Mouse (Mus musculus): ENCODE measurements around the gene Ankrd65. TPM values are rescaled to one million over a fixed set of nuclear protein-coding genes. Genes with fewer than 3 reads are reported as not detected.

Gene Ankrd65
- polyA plus RNA-seq, 1 experiment = not detected

- no peak for DNase-seq (ENCODE audit: low read depth)
Observed at GRCm38 (mm10) chr4:155840076-155841002, 50.1 kb downstream of the Ankrd65 start.

GRCm38 (mm10) chr4:155841003-155841454 is 50.8 kb downstream of the Ankrd65 start:
- TF ChIP-seq POLR2A (IDR thresholded peaks at IDR 0.05; ENCODE audit: borderline replicate concordance, extremely low read depth, insufficient read depth, insufficient read length, poor library complexity, severe bottlenecking) (no peak), CTCF (IDR thresholded peaks at IDR 0.05; ENCODE audit: borderline replicate concordance, extremely low read depth, insufficient read depth, insufficient read length) (0 out of 2 replicates have a peak, but pooled peaks have one; percentile 12)
- DNase-seq (ENCODE audit: low read depth) = peak; percentile 43

More at GRCm38 (mm10) chr4:155840076-155841002, 50.1 kb downstream of the Ankrd65 start:
- no peak for TF ChIP-seq CTCF (IDR thresholded peaks at IDR 0.05; ENCODE audit: borderline replicate concordance, extremely low read depth, insufficient read depth, insufficient read length)
- no peak for TF ChIP-seq POLR2A (IDR thresholded peaks at IDR 0.05; ENCODE audit: borderline replicate concordance, extremely low read depth, insufficient read depth, insufficient read length, poor library complexity, severe bottlenecking)

- TF ChIP-seq CTCF (IDR thresholded peaks at IDR 0.05; ENCODE audit: borderline replicate concordance, extremely low read depth, insufficient read depth, insufficient read length) (no peak), POLR2A (IDR thresholded peaks at IDR 0.05; ENCODE audit: borderline replicate concordance, extremely low read depth, insufficient read depth, insufficient read length, poor library complexity, severe bottlenecking) (no peak)
- no peak for DNase-seq (ENCODE audit: low read depth)
Observed at GRCm38 (mm10) chr4:155841651-155842270, 51.5 kb downstream of the Ankrd65 start.

GRCm38 (mm10) chr4:155843231-155843630 is 53.0 kb downstream of the Ankrd65 start:
- no peak for TF ChIP-seq POLR2A (IDR thresholded peaks at IDR 0.05; ENCODE audit: borderline replicate concordance, extremely low read depth, insufficient read depth, insufficient read length, poor library complexity, severe bottlenecking)
- TF ChIP-seq CTCF (IDR thresholded peaks at IDR 0.05; ENCODE audit: borderline replicate concordance, extremely low read depth, insufficient read depth, insufficient read length) = no peak
- DNase-seq (ENCODE audit: low read depth) = no peak

- DNase-seq (ENCODE audit: low read depth) = peak; percentile 95
- TF ChIP-seq CTCF (IDR thresholded peaks at IDR 0.05; ENCODE audit: borderline replicate concordance, extremely low read depth, insufficient read depth, insufficient read length) (peak; percentile 39; the same call in 1 of the 2 replicates), POLR2A (IDR thresholded peaks at IDR 0.05; ENCODE audit: borderline replicate concordance, extremely low read depth, insufficient read depth, insufficient read length, poor library complexity, severe bottlenecking) (peak; percentile 76)
Observed at GRCm38 (mm10) chr4:155846871-155847578, 56.8 kb downstream of the Ankrd65 start, which contains the start of gene Dvl1. Dvl1 (plus strand) TSS chr4:155847402.

GRCm38 (mm10) chr4:155847591-155848352 is 57.5 kb downstream of the Ankrd65 start:
- peak; percentile 65 for DNase-seq (ENCODE audit: low read depth)

GRCm38 (mm10) chr4:155848434-155849095 is 58.3 kb downstream of the Ankrd65 start:
- TF ChIP-seq POLR2A (IDR thresholded peaks at IDR 0.05; ENCODE audit: borderline replicate concordance, extremely low read depth, insufficient read depth, insufficient read length, poor library complexity, severe bottlenecking) (no peak), CTCF (IDR thresholded peaks at IDR 0.05; ENCODE audit: borderline replicate concordance, extremely low read depth, insufficient read depth, insufficient read length) (no peak)
- DNase-seq (ENCODE audit: low read depth) = no peak

More at GRCm38 (mm10) chr4:155847591-155848352, 57.5 kb downstream of the Ankrd65 start:
- TF ChIP-seq POLR2A (IDR thresholded peaks at IDR 0.05; ENCODE audit: borderline replicate concordance, extremely low read depth, insufficient read depth, insufficient read length, poor library complexity, severe bottlenecking) (no peak), CTCF (IDR thresholded peaks at IDR 0.05; ENCODE audit: borderline replicate concordance, extremely low read depth, insufficient read depth, insufficient read length) (no peak)

Other genes with a start within 250 kb of the Ankrd65 start
- 86.2 and 100 TPM in 2 replicates for gene Nadk, start 228.1 kb upstream of the Ankrd65 start, polyA plus RNA-seq (2012; rRNA removed)
- 15.0 and 21.8 TPM in 2 replicates for gene Slc35e2, start 189.0 kb upstream of the Ankrd65 start, polyA plus RNA-seq (2012; rRNA removed)
- gene Cdk11b, start 165.6 kb upstream of the Ankrd65 start, polyA plus RNA-seq (2012; rRNA removed) = 32.8 and 52.2 TPM in 2 replicates
- gene Gm10563, start 145.0 kb upstream of the Ankrd65 start, polyA plus RNA-seq (2012; rRNA removed) = not detected in 2 replicates
- gene Mmp23, start 137.1 kb upstream of the Ankrd65 start, polyA plus RNA-seq (2012; rRNA removed) = 9.8 and 11.0 TPM in 2 replicates
- 94.1 and 114 TPM in 2 replicates for gene Mib2, start 121.2 kb upstream of the Ankrd65 start, polyA plus RNA-seq (2012; rRNA removed)
- gene Fndc10, start 96.1 kb upstream of the Ankrd65 start, polyA plus RNA-seq (2012; rRNA removed) = 27.0 and 30.3 TPM in 2 replicates
- 117 and 133 TPM in 2 replicates for gene Ssu72, start 85.6 kb upstream of the Ankrd65 start, polyA plus RNA-seq (2012; rRNA removed)
- gene Tmem240, start 55.6 kb upstream of the Ankrd65 start, polyA plus RNA-seq (2012; rRNA removed) = 31.1 and 31.4 TPM in 2 replicates
- 103 and 120 TPM in 2 replicates for gene Atad3a, start 29.3 kb upstream of the Ankrd65 start, polyA plus RNA-seq (2012; rRNA removed)
- gene Vwa1, start 15.7 kb upstream of the Ankrd65 start, polyA plus RNA-seq (2012; rRNA removed) = 22.0 and 25.3 TPM in 2 replicates
- gene Tmem88b, start 4.6 kb upstream of the Ankrd65 start, polyA plus RNA-seq (2012; rRNA removed) = 1.4 and 1.5 TPM in 2 replicates
- 94.1 and 117 TPM in 2 replicates for gene Mrpl20, start 12.4 kb downstream of the Ankrd65 start, polyA plus RNA-seq (2012; rRNA removed)
- 161 and 223 TPM in 2 replicates for gene Ccnl2, start 22.1 kb downstream of the Ankrd65 start, polyA plus RNA-seq (2012; rRNA removed)
- 100 and 128 TPM in 2 replicates for gene Aurkaip1, start 40.8 kb downstream of the Ankrd65 start, polyA plus RNA-seq (2012; rRNA removed)
- 39.9 and 42.2 TPM in 2 replicates for gene Mxra8, start 49.2 kb downstream of the Ankrd65 start, polyA plus RNA-seq (2012; rRNA removed)
- 139 and 184 TPM in 2 replicates for gene Dvl1, start 57.0 kb downstream of the Ankrd65 start, polyA plus RNA-seq (2012; rRNA removed)
- gene Tas1r3, start 72.9 kb downstream of the Ankrd65 start, polyA plus RNA-seq (2012; rRNA removed) = 0.77 and 0.83 TPM in 2 replicates
- gene Cptp, start 79.0 kb downstream of the Ankrd65 start, polyA plus RNA-seq (2012; rRNA removed) = 29.0 and 30.0 TPM in 2 replicates
- gene Ints11, start 79.1 kb downstream of the Ankrd65 start, polyA plus RNA-seq (2012; rRNA removed) = 69.1 and 96.2 TPM in 2 replicates
- gene Pusl1, start 101.3 kb downstream of the Ankrd65 start, polyA plus RNA-seq (2012; rRNA removed) = 75.1 and 115 TPM in 2 replicates
- 128 and 130 TPM in 2 replicates for gene Acap3, start 101.4 kb downstream of the Ankrd65 start, polyA plus RNA-seq (2012; rRNA removed)
- 114 and 144 TPM in 2 replicates for gene Ube2j2, start 153.4 kb downstream of the Ankrd65 start, polyA plus RNA-seq (2012; rRNA removed)
- gene C1qtnf12, start 171.9 kb downstream of the Ankrd65 start, polyA plus RNA-seq (2012; rRNA removed) = 8.6 and 11.0 TPM in 2 replicates
- 19.3 and 22.2 TPM in 2 replicates for gene B3galt6, start 202.2 kb downstream of the Ankrd65 start, polyA plus RNA-seq (2012; rRNA removed)
- 36.8 and 61.3 TPM in 2 replicates for gene Sdf4, start 202.4 kb downstream of the Ankrd65 start, polyA plus RNA-seq (2012; rRNA removed)
- gene Tnfrsf4, start 223.4 kb downstream of the Ankrd65 start, polyA plus RNA-seq (2012; rRNA removed) = 3.3 and 4.4 TPM in 2 replicates
- 0.24 and 0.25 TPM in 2 replicates for gene Tnfrsf18, start 235.7 kb downstream of the Ankrd65 start, polyA plus RNA-seq (2012; rRNA removed)